Mouse (Mus musculus): Measurements from ENCODE around the gene Kifc3. TPM values are rescaled to one million over a fixed set of nuclear protein-coding genes. Genes with fewer than 3 reads are reported as not detected.
"Not testable (repeated sequence)": the region's sequence is repeated elsewhere in the genome, so short reads cannot be mapped to it uniquely, and the experiment has no call there.

Gene Kifc3
- polyA plus RNA-seq, 1 experiment, result 25.6 TPM

- not testable (repeated sequence) for DNase-seq (ENCODE audit: low read depth, low spot score)
- WGBS, result 72% methylated on average over 2 of the region's 2 CpGs
Measured at GRCm38 (mm10) chr8:95163969-95164368, 38.6 kb downstream of the Kifc3 start.

GRCm38 (mm10) chr8:95162785-95163184, 39.8 kb downstream of the Kifc3 start:
- DNase-seq (ENCODE audit: low read depth, low spot score), result no peak
- WGBS, result 63% methylated on average over 6 of the region's 6 CpGs

- no peak for DNase-seq (ENCODE audit: low read depth, low spot score)
- WGBS, result 75% methylated on average over 3 of the region's 3 CpGs
Measured at GRCm38 (mm10) chr8:95159344-95159743, 43.3 kb downstream of the Kifc3 start.

GRCm38 (mm10) chr8:95158654-95159053, 44.0 kb downstream of the Kifc3 start:
- 53% methylated on average over 8 of the region's 8 CpGs for WGBS
- DNase-seq (ENCODE audit: low read depth, low spot score), result no peak

- 67% methylated on average over 3 of the region's 3 CpGs for WGBS
- DNase-seq (ENCODE audit: low read depth, low spot score), result no peak
Measured at GRCm38 (mm10) chr8:95157145-95157544, 45.5 kb downstream of the Kifc3 start.

- no peak for DNase-seq (ENCODE audit: low read depth, low spot score)
- WGBS, result 88% methylated on average over 6 of the region's 6 CpGs
Measured at GRCm38 (mm10) chr8:95156108-95156507, 46.5 kb downstream of the Kifc3 start.

- no peak for DNase-seq (ENCODE audit: low read depth, low spot score)
- 89% methylated on average over 5 of the region's 5 CpGs for whole genome bisulfite sequencing
Measured at GRCm38 (mm10) chr8:95155361-95155760, 47.3 kb downstream of the Kifc3 start.

GRCm38 (mm10) chr8:95154654-95155053, 48.0 kb downstream of the Kifc3 start:
- 57% methylated on average over 6 of the region's 6 CpGs for WGBS
- no peak for DNase-seq (ENCODE audit: low read depth, low spot score)

GRCm38 (mm10) chr8:95154056-95154455, 48.6 kb downstream of the Kifc3 start:
- 82% methylated on average over 4 of the region's 4 CpGs for WGBS
- no peak for DNase-seq (ENCODE audit: low read depth, low spot score)

GRCm38 (mm10) chr8:95150608-95151007, 52.0 kb downstream of the Kifc3 start:
- DNase-seq (ENCODE audit: low read depth, low spot score), result no peak
- 92% methylated on average over 3 of the region's 3 CpGs for WGBS

GRCm38 (mm10) chr8:95149426-95149825, 53.2 kb downstream of the Kifc3 start:
- no peak for DNase-seq (ENCODE audit: low read depth, low spot score)
- 26% methylated on average over 10 of the region's 10 CpGs for WGBS

- 91% methylated on average over 5 of the region's 5 CpGs for WGBS
- no peak for DNase-seq (ENCODE audit: low read depth, low spot score)
Measured at GRCm38 (mm10) chr8:95146846-95147245, 55.8 kb downstream of the Kifc3 start.

- 48% methylated on average over 2 of the region's 2 CpGs for WGBS
Measured at GRCm38 (mm10) chr8:95146044-95146745, 56.4 kb downstream of the Kifc3 start.

GRCm38 (mm10) chr8:95144631-95145015, 58.0 kb downstream of the Kifc3 start:
- 40% methylated on average over 2 of the region's 2 CpGs for WGBS

More at GRCm38 (mm10) chr8:95146044-95146745, 56.4 kb downstream of the Kifc3 start:
- no peak for DNase-seq (ENCODE audit: low read depth, low spot score)

GRCm38 (mm10) chr8:95143805-95144630, 58.6 kb downstream of the Kifc3 start:
- no peak for DNase-seq (ENCODE audit: low read depth, low spot score)
- WGBS, result 34% methylated on average over 6 of the region's 6 CpGs

More at GRCm38 (mm10) chr8:95144631-95145015, 58.0 kb downstream of the Kifc3 start:
- no peak for DNase-seq (ENCODE audit: low read depth, low spot score)

GRCm38 (mm10) chr8:95142985-95143804, 59.4 kb downstream of the Kifc3 start:
- DNase-seq (ENCODE audit: low read depth, low spot score), result no peak

GRCm38 (mm10) chr8:95142075-95142831, 60.4 kb downstream of the Kifc3 start:
- under 1% methylated on average over 47 of the region's 66 CpGs for WGBS
- DNase-seq (ENCODE audit: low read depth, low spot score), result no peak

More at GRCm38 (mm10) chr8:95142985-95143804, 59.4 kb downstream of the Kifc3 start:
- WGBS, result 22% methylated on average over 17 of the region's 17 CpGs

GRCm38 (mm10) chr8:95141469-95142074, 61.0 kb downstream of the Kifc3 start:
- no peak for DNase-seq (ENCODE audit: low read depth, low spot score)
- 4% methylated on average over 6 of the region's 6 CpGs for WGBS

GRCm38 (mm10) chr8:95141026-95141425, 61.6 kb downstream of the Kifc3 start:
- WGBS, result 91% methylated on average over 1 of the region's 1 CpGs
- DNase-seq (ENCODE audit: low read depth, low spot score), result no peak

Data from large intestine, adult 2 months (tissue).